Mouse (Mus musculus): ENCODE data around the gene H2-DMb2. TPM values are rescaled to one million over a fixed set of nuclear protein-coding genes. Genes with fewer than 3 reads are reported as not detected.

Gene H2-DMb2
- polyA plus RNA-seq, 1 experiment from 2014 or later, result 0.24 TPM

DNA sequence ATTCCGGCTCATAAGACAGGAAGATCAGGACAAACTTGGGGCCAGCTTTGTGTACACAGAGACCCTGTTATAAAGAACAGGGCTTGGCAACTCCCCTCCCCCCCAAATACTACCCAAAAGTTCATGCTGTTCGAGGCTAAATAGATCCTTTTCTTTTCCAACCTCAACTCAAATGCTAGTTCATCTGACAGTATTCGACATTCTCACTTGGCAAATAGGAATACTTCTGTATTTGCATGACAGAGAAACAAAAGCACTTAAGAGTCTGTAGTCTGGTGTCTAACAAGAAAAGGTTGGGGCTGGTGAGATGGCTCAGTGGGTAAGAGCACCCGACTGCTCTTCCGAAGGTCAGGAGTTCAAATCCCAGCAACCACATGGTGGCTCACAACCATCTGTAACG, 34.6 kb upstream of the H2-DMb2 start:
- Histone ChIP-seq H3K4me1 (replicated peaks) (no peaks in the 10 kb centered on the region), H3K9me3 (no peaks in the 10 kb centered on the region), H3K4me3 (no peak overlapping the region), H3K27ac (no peak overlapping the region), H3K27me3 (ENCODE audit: insufficient read depth, poor library complexity, severe bottlenecking) (no peaks in the 10 kb centered on the region), H3K36me3 (peaks cover 47% of the 10 kb centered on the region)
- WGBS, result 83% methylated on average over 6 of the region's 6 CpGs
- no peak for DNase-seq (ENCODE audit: low spot score)

DNA sequence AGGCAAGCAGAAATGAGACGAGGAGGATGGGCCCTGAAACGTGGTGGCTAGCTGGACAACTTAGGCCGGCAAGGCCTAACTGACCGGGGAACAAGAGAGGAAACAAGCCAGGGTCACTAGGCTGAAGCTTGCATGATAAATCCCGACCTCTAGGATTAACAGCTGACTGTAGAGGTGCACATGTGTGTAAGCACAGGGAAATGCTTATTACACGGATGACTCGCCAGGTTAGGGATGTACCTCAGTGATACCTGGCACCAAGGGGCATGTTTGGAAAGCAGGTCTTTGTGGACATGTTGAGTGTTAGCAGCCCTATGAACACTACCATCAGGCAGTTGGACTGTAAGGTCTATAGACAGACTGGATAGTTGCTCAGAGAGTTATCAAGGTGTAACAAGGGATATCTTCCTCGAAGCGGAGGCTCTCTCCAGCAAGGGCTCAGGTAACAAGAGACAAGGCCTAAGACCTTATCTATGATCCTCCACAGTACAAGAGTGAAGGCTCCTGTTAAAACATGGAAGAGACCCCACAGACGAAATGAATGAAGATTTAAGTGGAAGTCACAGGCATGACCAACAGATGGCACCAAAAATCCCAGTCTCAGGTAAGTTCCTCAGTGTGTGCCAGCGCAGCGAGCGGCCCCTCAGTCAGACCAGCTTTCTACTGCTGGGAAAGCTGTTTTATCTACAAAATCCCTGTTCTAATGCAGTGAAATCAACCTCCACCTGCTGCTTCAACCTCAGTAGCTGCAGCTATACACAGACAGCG, 33.9 kb upstream of the H2-DMb2 start:
- Histone ChIP-seq H3K4me1 (replicated peaks) (no peaks in the 10 kb centered on the region), H3K4me3 (no peak overlapping the region), H3K9me3 (no peaks in the 10 kb centered on the region), H3K36me3 (peaks cover 54% of the 10 kb centered on the region), H3K27ac (no peak overlapping the region), H3K27me3 (ENCODE audit: insufficient read depth, poor library complexity, severe bottlenecking) (no peaks in the 10 kb centered on the region)
- DNase-seq (ENCODE audit: low spot score), result no peak
- 83% methylated on average over 14 of the region's 14 CpGs for WGBS

DNA sequence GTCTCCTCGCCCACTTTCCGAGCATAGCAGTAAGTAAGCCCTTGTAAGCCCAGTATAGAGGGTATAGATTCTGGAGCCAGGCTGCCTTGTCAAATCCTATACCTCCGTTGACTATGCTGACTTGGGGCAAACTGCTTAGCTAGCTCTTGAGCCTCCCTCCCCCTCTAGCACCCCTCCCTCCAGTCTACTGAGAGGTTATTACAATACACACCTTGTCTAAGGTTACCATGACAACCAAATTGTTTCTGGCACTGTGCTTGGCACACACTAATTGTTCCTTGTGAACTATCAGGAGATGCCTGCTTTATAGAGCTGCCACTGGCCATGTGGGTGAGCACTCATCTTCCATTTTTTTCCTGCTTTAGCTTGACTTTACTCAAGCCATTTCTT, 33.3 kb upstream of the H2-DMb2 start:
- Histone ChIP-seq H3K27me3 (ENCODE audit: insufficient read depth, poor library complexity, severe bottlenecking) (no peaks in the 10 kb centered on the region), H3K27ac (no peak overlapping the region), H3K9me3 (no peaks in the 10 kb centered on the region), H3K36me3 (peaks cover 60% of the 10 kb centered on the region), H3K4me3 (no peak overlapping the region), H3K4me1 (replicated peaks) (no peaks in the 10 kb centered on the region)
- WGBS, result 73% methylated on average over 3 of the region's 3 CpGs
- no peak for DNase-seq (ENCODE audit: low spot score)

DNA sequence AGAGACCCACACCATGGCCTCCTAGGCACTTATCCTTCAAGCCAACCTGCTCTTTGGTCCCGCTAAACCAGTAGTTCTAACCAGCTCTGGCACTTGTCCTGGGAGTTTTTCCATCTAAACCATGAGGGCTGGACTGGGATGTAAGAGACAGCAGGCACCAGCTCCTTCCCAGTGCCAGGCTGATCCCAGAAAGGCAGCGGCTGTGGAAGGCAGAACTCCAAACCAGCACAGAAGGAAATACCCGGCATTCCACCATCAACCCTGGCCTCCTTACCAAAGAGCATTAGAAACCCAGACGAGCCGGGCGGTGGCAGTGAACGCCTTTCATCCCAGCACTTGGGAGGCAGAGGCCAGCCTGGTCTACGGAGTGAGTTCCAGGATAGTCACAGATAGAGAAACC, 32.8 kb upstream of the H2-DMb2 start:
- no peaks in the 10 kb centered on the region for H3K9me3 ChIP-seq
- 71% methylated on average over 8 of the region's 8 CpGs for WGBS
- H3K27me3 ChIP-seq (ENCODE audit: insufficient read depth, poor library complexity, severe bottlenecking), result no peaks in the 10 kb centered on the region
- H3K36me3 ChIP-seq, result peaks cover 65% of the 10 kb centered on the region
- DNase-seq (ENCODE audit: low spot score), result no peak
- H3K4me1 ChIP-seq (replicated peaks), result peaks cover 5% of the 10 kb centered on the region; the same call in 1 of the 2 replicates
- H3K27ac ChIP-seq, result no peak overlapping the region
- H3K4me3 ChIP-seq, result no peak overlapping the region

DNA sequence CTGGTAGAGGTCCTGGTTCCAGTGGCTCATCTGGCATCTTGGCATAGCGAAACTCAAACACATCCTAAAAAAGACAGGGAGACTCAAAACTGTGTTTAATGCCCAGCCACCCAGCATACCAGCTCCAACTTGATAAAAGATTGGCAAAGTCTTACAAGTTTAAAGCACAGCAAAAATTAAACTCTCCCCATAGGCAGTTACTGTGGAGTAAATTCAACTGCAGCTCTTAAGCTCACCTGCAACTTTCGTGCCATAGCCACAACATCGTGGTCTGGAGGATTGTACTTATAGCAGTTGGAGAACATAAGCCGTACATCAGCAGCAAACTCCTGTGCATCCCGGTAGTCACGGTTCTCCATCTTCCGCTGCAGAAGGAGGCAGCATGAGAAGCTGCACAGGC, 29.0 kb upstream of the H2-DMb2 start:
- H3K27ac ChIP-seq, result no peak overlapping the region
- 94% methylated on average over 7 of the region's 7 CpGs for WGBS
- DNase-seq (ENCODE audit: low spot score), result no peak
- peaks cover 24% of the 10 kb centered on the region for H3K4me1 ChIP-seq (replicated peaks)
- no peaks in the 10 kb centered on the region for H3K27me3 ChIP-seq (ENCODE audit: insufficient read depth, poor library complexity, severe bottlenecking)
- H3K9me3 ChIP-seq, result no peaks in the 10 kb centered on the region
- no peak overlapping the region for H3K4me3 ChIP-seq
- H3K36me3 ChIP-seq, result peaks cover 100% of the 10 kb centered on the region

DNA sequence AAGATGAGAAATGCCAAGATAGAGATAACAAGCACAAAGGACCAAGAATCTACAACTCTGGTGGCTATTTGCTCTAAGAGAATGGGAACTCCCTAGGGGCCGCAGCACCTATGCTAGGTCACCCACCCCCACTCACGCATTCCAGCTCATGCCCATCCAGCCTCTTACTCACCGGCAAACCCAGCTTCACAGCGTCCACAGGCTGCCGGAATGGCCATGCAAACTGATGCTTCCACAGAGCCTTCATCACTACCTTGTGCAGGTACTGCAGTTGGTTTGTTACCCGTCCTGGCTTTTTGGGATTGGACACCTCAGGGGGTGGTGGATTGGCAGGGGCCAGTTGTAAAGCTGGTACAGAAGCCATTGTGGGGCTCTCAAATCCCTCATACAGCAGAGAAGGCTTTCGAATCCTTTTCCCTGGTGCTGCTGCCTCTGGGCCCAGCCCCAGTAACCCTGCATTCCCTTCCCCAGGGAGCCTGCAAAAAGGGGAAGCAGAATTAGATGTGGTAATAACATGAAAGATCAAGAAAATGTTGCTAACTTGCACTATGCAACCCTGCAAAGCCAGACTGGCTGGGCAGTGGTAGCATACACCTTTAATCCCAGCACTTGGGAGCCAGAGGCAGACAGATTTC, 26.3 kb upstream of the H2-DMb2 start:
- Histone ChIP-seq H3K27ac (peak overlapping the region; percentile 30; the same call in 1 of the 2 replicates), H3K36me3 (peaks cover 78% of the 10 kb centered on the region), H3K4me3 (peak overlapping the region; percentile 100), H3K9me3 (no peaks in the 10 kb centered on the region), H3K4me1 (replicated peaks) (peaks cover 24% of the 10 kb centered on the region), H3K27me3 (ENCODE audit: insufficient read depth, poor library complexity, severe bottlenecking) (no peaks in the 10 kb centered on the region)
- WGBS, result 52% methylated on average over 7 of the region's 7 CpGs
- DNase-seq (ENCODE audit: low spot score), result no peak

DNA sequence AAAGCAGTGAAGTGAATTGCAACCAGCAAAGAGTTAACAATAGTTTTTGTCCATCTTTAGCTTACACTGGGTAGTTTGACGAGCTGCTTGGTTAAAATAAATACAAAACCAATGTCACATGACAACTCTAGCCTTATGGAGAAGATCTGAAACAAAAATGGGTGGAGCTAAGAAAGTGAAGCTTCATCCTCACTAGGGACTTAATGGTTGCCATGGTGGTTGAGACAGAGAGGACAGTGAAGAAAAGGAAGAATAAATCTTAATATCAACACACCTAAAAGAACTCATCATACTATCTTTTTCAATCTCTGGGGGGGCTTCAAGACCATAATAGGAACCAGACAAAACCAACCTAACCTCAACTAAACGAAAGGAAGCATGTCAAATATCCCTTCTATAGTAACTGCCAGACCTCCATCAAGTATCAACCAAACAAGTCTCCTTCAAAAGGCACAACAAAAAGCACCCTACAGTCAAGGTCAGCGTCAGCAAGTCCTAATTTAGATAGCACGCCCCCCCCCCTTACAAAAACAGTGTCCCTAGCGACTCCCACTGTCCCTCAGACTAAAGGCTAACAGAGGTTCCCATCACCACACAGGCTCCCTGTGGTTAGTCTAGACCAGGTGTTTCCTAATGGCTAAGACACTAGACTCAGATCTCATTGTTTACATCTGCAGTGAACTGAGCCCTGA, 25.5 kb upstream of the H2-DMb2 start:
- Histone ChIP-seq H3K4me1 (replicated peaks) (peaks cover 24% of the 10 kb centered on the region), H3K9me3 (no peaks in the 10 kb centered on the region), H3K4me3 (peak overlapping the region; percentile 100), H3K36me3 (peaks cover 71% of the 10 kb centered on the region), H3K27ac (peak overlapping the region; percentile 100), H3K27me3 (ENCODE audit: insufficient read depth, poor library complexity, severe bottlenecking) (no peaks in the 10 kb centered on the region)
- WGBS, result 2% methylated on average over 5 of the region's 5 CpGs
- no peak for DNase-seq (ENCODE audit: low spot score)

DNA sequence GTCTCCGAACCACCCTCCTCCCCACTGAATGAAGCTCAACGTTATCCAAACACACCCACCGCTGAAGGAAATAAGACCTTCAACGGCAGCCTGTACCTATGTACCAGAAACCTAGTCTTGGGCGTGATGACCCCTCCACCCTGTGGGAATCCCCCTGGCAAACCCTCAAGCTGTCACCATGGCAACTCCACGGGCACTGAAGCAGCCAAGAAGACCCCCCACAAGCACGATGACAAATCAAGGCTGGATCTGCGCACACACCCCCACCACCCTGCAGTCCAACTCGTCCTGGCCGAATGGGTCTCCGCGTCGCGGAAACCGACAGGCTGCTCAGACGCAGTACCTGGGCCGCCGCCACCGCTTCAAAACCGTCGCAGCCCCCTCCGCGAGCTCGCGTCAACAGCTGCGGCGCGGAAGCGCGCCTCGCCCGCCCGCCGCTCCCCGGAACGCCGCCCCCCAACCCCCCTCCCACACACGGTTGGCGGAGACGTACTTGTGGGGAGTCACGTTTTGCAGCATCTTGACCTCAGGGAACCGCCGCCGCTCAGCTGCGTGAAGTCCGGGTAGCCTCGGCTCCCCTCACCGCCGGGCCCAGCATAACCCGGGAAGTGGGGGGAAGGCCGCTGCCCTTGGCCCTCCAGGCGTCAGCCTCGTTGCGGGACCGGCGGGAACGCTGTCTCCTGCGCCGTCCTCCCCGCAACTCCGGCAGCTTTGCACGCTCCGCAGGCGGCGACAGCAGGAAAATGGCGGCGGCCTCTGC, 24.8 kb upstream of the H2-DMb2 start:
- Histone ChIP-seq H3K4me1 (replicated peaks) (peaks cover 27% of the 10 kb centered on the region), H3K27ac (peak overlapping the region; percentile 100), H3K36me3 (peaks cover 63% of the 10 kb centered on the region)

DNA sequence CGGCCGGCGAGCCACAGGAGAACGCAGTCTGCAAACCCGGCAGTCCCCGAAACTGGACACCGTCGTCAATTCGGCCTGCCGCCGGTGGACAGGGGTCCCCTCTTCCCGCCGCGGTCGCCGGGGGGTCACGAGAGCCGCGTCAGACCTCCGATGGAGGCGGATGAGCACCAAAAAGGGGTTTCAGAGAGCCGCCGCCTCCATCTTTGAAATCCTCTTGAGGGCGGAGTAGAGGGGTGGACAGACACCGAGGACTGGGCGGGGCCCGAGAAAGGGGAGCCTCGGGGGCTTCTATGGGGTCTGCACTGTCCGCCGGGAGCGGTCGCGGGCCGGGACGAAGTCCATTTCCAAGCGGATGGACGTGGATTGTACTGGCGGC, 24.2 kb upstream of the H2-DMb2 start:
- Histone ChIP-seq H3K4me3 (peak overlapping the region; percentile 100), H3K27me3 (ENCODE audit: insufficient read depth, poor library complexity, severe bottlenecking) (no peaks in the 10 kb centered on the region), H3K4me1 (replicated peaks) (peaks cover 33% of the 10 kb centered on the region), H3K27ac (peak overlapping the region; percentile 100), H3K36me3 (peaks cover 58% of the 10 kb centered on the region), H3K9me3 (no peaks in the 10 kb centered on the region)
- no peak for DNase-seq (ENCODE audit: low spot score)
- under 1% methylated on average over 38 of the region's 38 CpGs for WGBS

More for the DNA sequence above, 24.8 kb upstream of the H2-DMb2 start:
- Histone ChIP-seq H3K4me3 (peak overlapping the region; percentile 100), H3K9me3 (no peaks in the 10 kb centered on the region), H3K27me3 (ENCODE audit: insufficient read depth, poor library complexity, severe bottlenecking) (no peaks in the 10 kb centered on the region)
- WGBS, result under 1% methylated on average over 67 of the region's 67 CpGs
- DNase-seq (ENCODE audit: low spot score), result peak; percentile 45

DNA sequence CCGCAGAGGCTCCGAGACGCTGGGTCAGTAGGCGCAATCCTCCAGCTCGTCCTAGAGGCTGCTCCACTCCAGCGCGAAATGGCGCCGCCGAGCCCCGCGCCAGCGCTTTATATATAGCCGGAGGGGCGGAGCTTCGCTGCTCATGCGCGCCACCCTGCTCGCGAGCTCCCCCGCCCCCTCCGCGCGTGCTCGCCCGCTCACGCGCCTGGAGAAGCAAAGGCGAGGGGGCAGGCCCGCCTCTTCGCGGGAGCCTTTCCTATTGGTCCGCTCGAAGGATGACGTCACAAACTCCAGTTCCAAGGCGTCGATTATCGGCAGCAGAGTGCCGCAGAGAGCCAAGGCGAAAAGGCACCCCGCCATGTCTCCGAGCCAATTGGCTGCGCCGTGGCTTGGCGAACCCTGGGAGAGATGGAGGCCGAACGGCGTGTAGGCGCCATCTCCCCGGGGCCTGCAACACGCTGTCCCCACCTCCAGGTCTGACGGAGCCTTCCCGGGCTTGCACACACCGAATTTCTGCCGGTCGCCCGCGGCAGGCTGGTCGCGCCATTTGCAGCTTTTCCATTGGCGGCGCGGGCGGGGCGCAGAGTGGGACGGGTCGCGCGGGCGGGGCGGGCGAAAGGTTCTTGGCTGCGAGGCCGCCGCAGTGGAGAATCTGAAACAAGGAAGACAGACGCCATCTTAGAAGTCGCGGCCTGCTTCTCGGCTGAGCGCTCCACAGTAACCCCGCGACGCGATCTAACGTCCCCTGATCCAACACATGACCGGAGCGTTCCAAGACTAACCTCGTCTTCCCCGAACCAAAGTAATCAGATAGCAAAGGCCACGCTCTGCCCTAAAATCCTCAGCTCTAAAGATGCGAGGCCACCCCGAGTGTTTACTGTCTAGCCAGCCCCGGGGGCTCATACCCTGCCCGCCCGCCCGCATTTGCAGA, 23.6 kb upstream of the H2-DMb2 start, which contains the start of gene H2-DMa:
Gene H2-DMa (plus strand): TSS at position 293 of the 931 bp plus-strand sequence.
- peak within 1 kb of the TSS; percentile 100 for H3K4me3 ChIP-seq
- peak within 1 kb of the TSS; percentile 100 for H3K27ac ChIP-seq
- H3K27me3 ChIP-seq (ENCODE audit: insufficient read depth, poor library complexity, severe bottlenecking), result no peaks in the 10 kb centered on the region
- H3K4me1 ChIP-seq (replicated peaks), result peaks cover 37% of the 10 kb centered on the region
- no peaks in the 10 kb centered on the region for H3K9me3 ChIP-seq
- WGBS, result under 1% methylated on average over 96 of the region's 96 CpGs
- H3K36me3 ChIP-seq, result peaks cover 51% of the 10 kb centered on the region
- DNase-seq (ENCODE audit: low spot score), result peak; percentile 98

DNA sequence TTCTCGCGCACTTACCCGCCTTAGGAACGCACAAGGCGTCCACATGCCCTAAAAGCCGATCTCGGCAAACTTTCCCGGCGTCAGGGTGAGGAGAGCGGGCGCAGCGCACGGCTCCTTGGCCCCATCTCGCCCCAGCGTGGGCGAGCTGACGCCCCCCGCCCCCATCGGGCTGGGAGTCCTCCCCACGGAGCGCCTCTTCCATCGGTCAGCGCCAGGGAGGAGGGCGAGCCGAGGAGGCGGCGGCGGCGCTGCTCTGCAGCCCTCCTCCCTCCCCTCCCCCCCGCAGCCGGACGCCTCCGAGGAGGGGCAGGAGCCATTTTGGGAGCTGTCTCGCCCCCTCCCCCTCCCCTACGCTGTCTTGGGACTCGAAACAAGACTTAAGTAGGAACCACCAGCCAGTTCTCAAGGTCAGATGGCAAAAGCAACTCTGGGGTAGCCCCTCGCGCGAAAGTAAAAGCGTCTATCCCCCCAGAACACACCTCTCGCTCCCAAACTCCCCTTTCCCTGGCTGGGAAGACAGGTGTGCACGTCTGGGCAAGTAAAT, 22.9 kb upstream of the H2-DMb2 start:
- peaks cover 35% of the 10 kb centered on the region for H3K4me1 ChIP-seq (replicated peaks)
- H3K27ac ChIP-seq, result peak overlapping the region; percentile 100
- DNase-seq (ENCODE audit: low spot score), result peak; percentile 91
- WGBS, result under 1% methylated on average over 42 of the region's 42 CpGs
- no peaks in the 10 kb centered on the region for H3K27me3 ChIP-seq (ENCODE audit: insufficient read depth, poor library complexity, severe bottlenecking)
- peaks cover 44% of the 10 kb centered on the region for H3K36me3 ChIP-seq
- no peaks in the 10 kb centered on the region for H3K9me3 ChIP-seq
- peak overlapping the region; percentile 100 for H3K4me3 ChIP-seq
